Mouse (Mus musculus) forebrain, embryonic 16.5 days (tissue): Measurements from ENCODE around the gene Raly. TPM values are rescaled to one million over a fixed set of nuclear protein-coding genes. Genes with fewer than 3 reads are reported as not detected.

ENCODE experiments used
- ATAC-seq: fragments of 200-750 bp; cut with Nextera tagmentation; 2 replicates; pipeline ENCODE4 v1.8.0; 2017; ENCODE audit warnings: mild to moderate bottlenecking, moderate library complexity
- H3K27ac ChIP-seq: fragments of 300-500 bp; sonication (generic); 2 replicates; pipeline ENCODE4 v1.5.1; 2014; ENCODE audit warnings: low read length, control low read depth
- H3K27me3 ChIP-seq: fragments of 300-500 bp; sonication (generic); replicated peaks from 2 replicates; pipeline ENCODE4 v1.6.1; 2014; ENCODE audit warnings: low read length; ENCODE audit not compliant: control insufficient read depth, insufficient read depth
- H3K36me3 ChIP-seq: fragments of 300-500 bp; sonication (generic); 2 replicates; pipeline ENCODE4 v1.6.1; 2014; ENCODE audit not compliant: control insufficient read depth, insufficient read depth
- H3K4me1 ChIP-seq: fragments of 300-500 bp; sonication (generic); replicated peaks from 2 replicates; pipeline ENCODE4 v1.6.1; 2014; ENCODE audit warnings: low read length; ENCODE audit not compliant: control insufficient read depth, insufficient read depth
- H3K4me2 ChIP-seq: fragments of 300-500 bp; sonication (generic); 2 replicates; pipeline ENCODE4 v1.6.1; 2014; ENCODE audit warnings: mild to moderate bottlenecking, low read length, control low read depth
- H3K4me3 ChIP-seq: fragments of 300-500 bp; sonication (generic); replicated peaks from 2 replicates; pipeline ENCODE4 v1.5.1; 2014; ENCODE audit warnings: mild to moderate bottlenecking, low read length, control low read depth
- H3K9ac ChIP-seq: fragments of 300-500 bp; sonication (generic); replicated peaks from 2 replicates; pipeline ENCODE4 v1.6.1; 2014; ENCODE audit warnings: low read depth, low read length, control low read depth
- H3K9me3 ChIP-seq: fragments of 300-500 bp; sonication (generic); 2 replicates; pipeline ENCODE4 v1.6.1; 2016; ENCODE audit warnings: low read length; ENCODE audit not compliant: control insufficient read depth
- WGBS: fragments of 180-500 bp; shearing (Covaris S2); extraction: QIAGEN DNeasy Blood & Tissue Kit; methylation state at CpG from one replicate; pipeline ENCODE4 v1.1.7; 2014; 5-methylcytosine and 5-hydroxymethylcytosine counted together
- polyA plus RNA-seq: library from polyadenylated mRNA; unstranded; fragments of >200 nt; fragmentation: Nextera tagmentation; extraction: Ambion mirVana; gene quantifications from 2 replicates; pipeline ENCODE4 v1.2.1, GENCODE M21; 2015

Raly gene
- polyA plus RNA-seq, 1 experiment from 2014 or later: 47.7 TPM

DNA sequence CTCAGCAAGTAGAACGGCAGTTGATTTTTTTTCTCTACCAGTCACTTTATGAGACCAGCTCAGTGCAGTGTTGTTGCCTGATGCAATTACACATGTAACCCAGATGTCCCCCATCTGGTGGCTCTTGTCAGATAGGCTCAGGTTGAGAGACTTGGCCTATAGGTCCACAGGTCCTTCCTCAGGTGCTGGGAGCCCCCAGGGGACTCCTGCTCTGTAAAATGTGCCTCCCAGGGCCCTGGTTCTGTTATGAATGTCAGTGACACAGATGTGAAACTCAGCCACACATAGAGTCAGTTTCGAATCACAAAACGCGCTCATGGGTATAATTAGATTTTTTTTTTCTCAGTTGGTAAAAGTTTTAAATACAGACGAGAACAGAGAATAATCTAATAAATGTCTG lies 33.2 kb upstream of the Raly start:
- Histone ChIP-seq H3K36me3 (no peaks in the 10 kb centered on the region), H3K4me1 (no peaks in the 10 kb centered on the region), H3K9ac (no peak overlapping the region), H3K4me2 (no peak overlapping the region), H3K27ac (no peak overlapping the region), H3K4me3 (no peak overlapping the region), H3K9me3 (no peaks in the 10 kb centered on the region; the same call in 1 of the 2 replicates), H3K27me3 (no peaks in the 10 kb centered on the region)
- no peak for ATAC-seq
- WGBS: 87% methylated on average over 5 of the region's 5 CpGs

DNA sequence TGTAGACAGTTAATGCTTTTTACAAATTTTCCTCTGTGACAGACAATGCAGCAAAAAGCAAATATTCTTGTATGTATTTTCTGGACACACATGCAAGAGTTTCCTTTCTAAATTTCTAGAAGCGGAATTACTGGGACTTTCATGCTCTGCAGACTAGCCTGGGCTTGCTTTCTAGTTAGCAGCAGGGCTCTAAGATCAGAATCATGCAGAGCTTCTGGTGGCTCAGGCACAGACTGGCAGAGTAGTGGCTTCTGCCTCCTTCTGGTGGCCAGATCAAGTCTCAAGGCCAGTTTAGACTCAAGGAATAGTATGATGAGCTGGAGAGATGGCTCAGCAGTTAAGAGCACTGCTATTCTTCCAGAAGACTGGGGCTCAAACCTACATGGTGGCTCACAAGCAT lies 32.4 kb upstream of the Raly start:
- Histone ChIP-seq H3K4me2 (no peak overlapping the region), H3K9ac (no peak overlapping the region), H3K4me3 (no peak overlapping the region), H3K27me3 (no peaks in the 10 kb centered on the region), H3K27ac (no peak overlapping the region), H3K36me3 (no peaks in the 10 kb centered on the region), H3K4me1 (0 out of 2 replicates have a peak, but pooled peaks cover 2% of the 10 kb centered on the region), H3K9me3 (no peaks in the 10 kb centered on the region; the same call in 1 of the 2 replicates)
- ATAC-seq: no peak
- 84% methylated on average over 1 of the region's 1 CpGs for WGBS

DNA sequence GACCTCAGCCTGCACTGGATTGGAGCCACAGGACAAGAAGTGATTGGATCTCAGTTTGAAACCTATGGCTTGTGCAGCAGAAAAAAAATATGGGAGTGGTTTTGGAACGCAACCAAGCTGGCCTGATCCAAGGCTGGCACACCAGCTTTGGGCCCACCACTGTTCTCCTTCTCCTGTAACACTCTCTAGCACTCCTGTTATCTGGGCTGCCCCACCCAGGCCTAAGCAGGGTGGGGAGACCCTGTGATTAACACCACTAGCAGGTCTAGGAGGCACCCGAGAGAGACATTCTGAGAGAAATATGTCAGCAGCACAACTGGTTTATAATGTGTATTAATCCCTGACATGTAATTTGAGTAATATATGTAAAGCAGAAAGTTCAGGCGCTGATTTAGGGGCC lies 27.7 kb upstream of the Raly start:
- H3K9ac ChIP-seq: no peak overlapping the region
- no peaks in the 10 kb centered on the region for H3K36me3 ChIP-seq
- no peak overlapping the region for H3K4me3 ChIP-seq
- WGBS: 78% methylated on average over 3 of the region's 3 CpGs
- H3K9me3 ChIP-seq: no peaks in the 10 kb centered on the region; the same call in 1 of the 2 replicates
- no peaks in the 10 kb centered on the region for H3K27me3 ChIP-seq
- no peak overlapping the region for H3K4me2 ChIP-seq
- 0 out of 2 replicates have a peak, but pooled peaks cover 2% of the 10 kb centered on the region for H3K4me1 ChIP-seq
- no peak overlapping the region for H3K27ac ChIP-seq
- no peak for ATAC-seq

DNA sequence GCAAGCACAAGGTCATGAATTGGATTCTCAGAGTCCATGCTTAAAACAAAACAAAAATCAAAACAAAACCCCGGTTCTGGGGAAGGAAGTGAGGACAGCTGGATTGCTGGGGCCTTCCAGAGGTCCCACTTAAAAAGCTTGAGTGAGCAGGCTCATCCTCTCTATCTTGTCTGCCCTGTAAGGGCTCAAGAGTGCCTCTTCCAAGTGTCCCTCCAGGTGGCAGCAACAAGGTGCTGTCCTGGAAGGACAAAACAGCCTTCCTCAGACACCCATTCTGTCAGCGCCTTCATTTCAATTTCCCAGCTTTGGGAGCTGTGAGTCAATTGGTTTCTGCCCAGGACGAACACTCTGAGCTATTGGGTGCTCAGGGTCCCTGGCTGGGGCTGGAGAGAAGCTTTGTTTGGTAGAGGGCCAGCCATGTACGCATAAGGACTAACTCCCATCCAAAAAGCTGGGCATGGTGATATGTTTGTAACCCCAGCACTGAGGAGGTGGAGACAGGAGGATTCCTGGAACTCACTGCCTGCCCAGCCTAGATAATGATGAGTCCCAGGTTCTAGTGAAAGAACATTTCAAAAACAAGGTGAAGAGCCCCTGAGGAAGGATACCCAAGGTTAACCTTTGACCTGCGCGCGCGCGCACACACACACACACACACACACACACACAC lies 25.9 kb upstream of the Raly start:
- Histone ChIP-seq H3K4me2 (no peak overlapping the region), H3K4me1 (0 out of 2 replicates have a peak, but pooled peaks cover 2% of the 10 kb centered on the region), H3K9ac (no peak overlapping the region), H3K27me3 (no peaks in the 10 kb centered on the region), H3K36me3 (no peaks in the 10 kb centered on the region), H3K4me3 (no peak overlapping the region), H3K27ac (no peak overlapping the region), H3K9me3 (no peaks in the 10 kb centered on the region; the same call in 1 of the 2 replicates)
- ATAC-seq: no peak
- 82% methylated on average over 9 of the region's 9 CpGs for WGBS

DNA sequence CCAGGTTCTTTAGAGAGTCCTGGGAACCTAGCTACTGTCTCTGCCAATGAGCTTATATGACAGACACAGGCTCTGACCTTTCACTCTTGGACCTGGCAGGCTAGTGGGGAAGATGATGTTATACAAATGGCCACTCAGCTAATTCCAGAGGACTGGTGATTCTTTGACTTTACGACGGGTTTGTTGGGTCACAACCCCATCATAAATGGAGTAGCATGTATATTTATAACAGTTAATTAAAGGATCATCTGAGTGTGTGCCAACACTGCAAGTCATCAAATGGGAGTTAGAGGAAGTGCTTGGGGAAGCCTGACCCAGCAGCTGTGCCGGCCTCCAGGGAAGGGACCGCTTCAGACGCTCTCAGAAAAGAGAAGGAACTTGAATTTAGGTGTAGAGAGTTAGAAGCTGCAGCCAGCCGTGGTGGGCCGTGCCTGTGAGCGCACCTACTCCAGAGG lies 25.3 kb upstream of the Raly start:
- no peaks in the 10 kb centered on the region for H3K36me3 ChIP-seq
- no peaks in the 10 kb centered on the region for H3K27me3 ChIP-seq
- no peak overlapping the region for H3K27ac ChIP-seq
- H3K4me2 ChIP-seq: no peak overlapping the region
- 83% methylated on average over 8 of the region's 8 CpGs for WGBS
- no peaks in the 10 kb centered on the region; the same call in 1 of the 2 replicates for H3K9me3 ChIP-seq
- 0 out of 2 replicates have a peak, but pooled peaks cover 2% of the 10 kb centered on the region for H3K4me1 ChIP-seq
- H3K9ac ChIP-seq: no peak overlapping the region
- ATAC-seq: no peak
- H3K4me3 ChIP-seq: no peak overlapping the region

DNA sequence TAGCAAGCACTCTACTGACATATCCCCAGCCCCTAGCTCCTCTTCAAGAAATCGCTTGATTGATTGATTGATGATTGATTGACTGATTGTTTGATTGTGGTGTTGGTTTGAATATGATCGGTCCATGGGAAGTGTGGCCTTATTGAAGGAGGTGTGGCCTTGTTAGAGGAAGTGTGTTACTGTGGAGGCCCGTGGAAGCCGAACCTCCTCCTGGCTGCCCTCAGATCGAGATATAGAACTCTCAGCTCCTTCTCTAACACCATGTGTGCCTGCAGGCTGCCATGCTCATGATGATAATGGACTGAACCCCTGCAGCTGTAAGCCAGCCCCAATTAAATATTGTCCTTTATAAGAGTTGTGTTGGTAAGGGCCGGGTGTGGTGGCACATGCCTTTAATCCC lies 23.8 kb upstream of the Raly start:
- 88% methylated on average over 6 of the region's 6 CpGs for WGBS
- Histone ChIP-seq H3K4me1 (0 out of 2 replicates have a peak, but pooled peaks cover 2% of the 10 kb centered on the region), H3K27me3 (no peaks in the 10 kb centered on the region), H3K27ac (no peak overlapping the region), H3K9me3 (no peaks in the 10 kb centered on the region), H3K4me3 (no peak overlapping the region), H3K36me3 (no peaks in the 10 kb centered on the region), H3K4me2 (no peak overlapping the region), H3K9ac (no peak overlapping the region)
- no peak for ATAC-seq

DNA sequence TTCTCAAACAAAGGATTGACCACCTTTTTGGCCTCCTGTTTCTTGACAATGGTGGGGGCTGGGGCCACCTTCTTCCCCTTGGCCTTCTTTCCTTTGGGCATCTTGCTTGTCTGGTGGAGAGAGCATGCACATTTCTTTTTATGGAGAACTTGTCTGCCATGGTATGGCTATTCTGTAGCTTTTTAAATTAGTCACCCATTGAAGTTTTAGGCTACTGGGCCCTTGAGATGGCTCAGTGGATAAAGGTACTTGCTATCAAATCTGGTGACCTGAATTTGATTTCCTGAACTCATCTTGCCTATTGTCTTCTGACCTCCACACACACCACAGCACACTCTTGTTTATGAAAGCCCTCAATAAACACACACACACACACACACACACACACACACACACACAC lies 21.0 kb upstream of the Raly start, which contains the start of gene Gm14214:
Gene Gm14214, minus strand, starts transcription at position 101 of the 400 bp plus-strand sequence.
- Histone ChIP-seq H3K36me3 (no peaks in the 10 kb centered on the region), H3K4me1 (no peaks in the 10 kb centered on the region), H3K9me3 (no peaks in the 10 kb centered on the region), H3K27me3 (no peaks in the 10 kb centered on the region), H3K4me2 (no peak within 1 kb of the TSS), H3K27ac (no peak within 1 kb of the TSS), H3K9ac (no peak within 1 kb of the TSS), H3K4me3 (no peak within 1 kb of the TSS)
- ATAC-seq: no peak

DNA sequence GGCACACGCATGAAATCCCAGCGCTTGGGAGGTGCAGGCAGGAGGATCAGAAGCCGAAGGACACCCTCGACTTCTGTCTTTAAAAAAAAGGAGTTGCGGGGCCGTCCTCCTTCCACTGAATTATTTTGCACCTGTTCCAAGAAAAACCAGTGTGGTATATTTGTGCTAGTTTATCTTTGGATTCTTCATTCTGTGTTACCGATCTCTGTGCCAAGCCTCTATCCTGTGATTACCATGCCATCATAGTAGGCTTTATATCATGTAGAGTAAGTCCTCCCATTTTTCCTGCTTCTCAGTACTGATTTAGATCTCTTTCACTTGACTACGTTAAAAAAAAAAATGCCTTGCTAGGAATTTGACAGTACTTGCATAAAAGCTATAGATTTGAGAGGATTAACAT lies 19.3 kb upstream of the Raly start:
- no peaks in the 10 kb centered on the region for H3K27me3 ChIP-seq
- H3K4me3 ChIP-seq: no peak overlapping the region
- H3K4me2 ChIP-seq: no peak overlapping the region
- no peaks in the 10 kb centered on the region for H3K9me3 ChIP-seq
- WGBS: 80% methylated on average over 8 of the region's 8 CpGs
- ATAC-seq: no peak
- H3K4me1 ChIP-seq: no peaks in the 10 kb centered on the region
- H3K36me3 ChIP-seq: no peaks in the 10 kb centered on the region
- H3K9ac ChIP-seq: no peak overlapping the region
- H3K27ac ChIP-seq: no peak overlapping the region

DNA sequence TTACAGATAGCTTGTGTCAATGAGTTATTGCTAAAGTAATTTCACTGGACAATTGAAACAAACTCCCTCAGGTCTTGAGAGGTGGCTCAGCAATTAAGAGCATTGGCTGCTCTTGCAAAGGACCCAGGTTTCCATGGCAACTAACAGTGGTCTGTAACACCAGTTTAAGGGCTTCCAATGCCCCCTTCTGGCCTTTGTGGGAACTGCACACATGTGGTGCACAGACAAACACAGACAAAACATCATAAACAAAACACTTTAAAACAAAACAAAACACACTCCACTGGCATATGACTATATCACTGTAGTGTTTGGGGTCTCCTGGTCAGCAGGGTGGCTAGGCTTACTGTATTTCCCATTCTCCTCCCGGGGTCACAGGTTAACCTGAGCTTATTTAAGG lies 16.9 kb upstream of the Raly start:
- no peak overlapping the region for H3K9ac ChIP-seq
- H3K4me2 ChIP-seq: no peak overlapping the region
- H3K4me1 ChIP-seq: no peaks in the 10 kb centered on the region
- no peaks in the 10 kb centered on the region for H3K9me3 ChIP-seq
- H3K27me3 ChIP-seq: no peaks in the 10 kb centered on the region
- 80% methylated on average over 1 of the region's 1 CpGs for WGBS
- no peak overlapping the region for H3K27ac ChIP-seq
- ATAC-seq: no peak
- no peaks in the 10 kb centered on the region for H3K36me3 ChIP-seq
- H3K4me3 ChIP-seq: no peak overlapping the region
